Mouse (Mus musculus) brown adipose tissue, adult 24 weeks (tissue): Measurements from ENCODE around the gene Hspb9. TPM values are rescaled to one million over a fixed set of nuclear protein-coding genes. Genes with fewer than 3 reads are reported as not detected.

ENCODE experiments used
- H3K27ac ChIP-seq: fragments of 200-500 bp; replicated peaks from 2 replicates; pipeline ENCODE4 v1.5.1; 2012; ENCODE audit warnings: low read depth, mild to moderate bottlenecking, low read length
- H3K4me1 ChIP-seq: fragments of 200-500 bp; 2 replicates; pipeline ENCODE4 v1.6.1; 2012; ENCODE audit warnings: low read length, mixed read lengths; ENCODE audit not compliant: control insufficient read depth, insufficient read depth, insufficient read length
- H3K4me3 ChIP-seq: fragments of 200-500 bp; 2 replicates; pipeline ENCODE4 v1.5.1; 2012; ENCODE audit warnings: low read depth, mild to moderate bottlenecking, low read length, moderate library complexity; ENCODE audit not compliant: insufficient read depth
- polyA plus RNA-seq: library from polyadenylated mRNA; stranded (reverse); fragments of >200 nt; gene quantifications from 2 replicates; pipeline ENCODE4 v1.2.4, GENCODE M21; 2012; ENCODE audit not compliant: missing spikeins, insufficient read depth, insufficient read length

The Hspb9 gene
- not detected in 2 replicates for polyA plus RNA-seq

- Histone ChIP-seq H3K4me1 (peaks cover 12% of the 10 kb centered on the region), H3K4me3 (peak within 1 kb of the TSS; percentile 54), H3K27ac (peak within 1 kb of the TSS; percentile 59)
Measured at GRCm38 (mm10) chr11:100713735-100714533, at the start of gene Hspb9. Gene Hspb9 (plus strand): TSS chr11:100713850.

- H3K4me3 ChIP-seq, result no peak overlapping the region
- H3K27ac ChIP-seq, result no peak overlapping the region
- no peaks in the 10 kb centered on the region for H3K4me1 ChIP-seq
Measured at GRCm38 (mm10) chr11:100671049-100671448, 42.6 kb upstream of the Hspb9 start.

- Histone ChIP-seq H3K27ac (no peak overlapping the region), H3K4me1 (no peaks in the 10 kb centered on the region), H3K4me3 (no peak overlapping the region)
Measured at GRCm38 (mm10) chr11:100671956-100672355, 41.7 kb upstream of the Hspb9 start.

- H3K27ac ChIP-seq, result no peak overlapping the region
- no peak overlapping the region; the same call in 1 of the 2 replicates for H3K4me3 ChIP-seq
- no peaks in the 10 kb centered on the region for H3K4me1 ChIP-seq
Measured at GRCm38 (mm10) chr11:100673169-100673568, 40.5 kb upstream of the Hspb9 start.

GRCm38 (mm10) chr11:100677810-100678209, 35.8 kb upstream of the Hspb9 start:
- H3K27ac ChIP-seq, result no peak overlapping the region
- H3K4me1 ChIP-seq, result no peaks in the 10 kb centered on the region
- no peak overlapping the region for H3K4me3 ChIP-seq

GRCm38 (mm10) chr11:100681826-100682225, 31.8 kb upstream of the Hspb9 start:
- Histone ChIP-seq H3K4me1 (no peaks in the 10 kb centered on the region), H3K4me3 (no peak overlapping the region), H3K27ac (no peak overlapping the region)

GRCm38 (mm10) chr11:100682526-100682925, 31.1 kb upstream of the Hspb9 start:
- H3K4me1 ChIP-seq, result no peaks in the 10 kb centered on the region
- H3K27ac ChIP-seq, result no peak overlapping the region
- H3K4me3 ChIP-seq, result no peak overlapping the region

GRCm38 (mm10) chr11:100684084-100684483, 29.6 kb upstream of the Hspb9 start:
- no peak overlapping the region for H3K27ac ChIP-seq
- H3K4me1 ChIP-seq, result no peaks in the 10 kb centered on the region
- H3K4me3 ChIP-seq, result no peak overlapping the region

GRCm38 (mm10) chr11:100685371-100685770, 28.3 kb upstream of the Hspb9 start:
- Histone ChIP-seq H3K4me1 (no peaks in the 10 kb centered on the region), H3K27ac (no peak overlapping the region), H3K4me3 (no peak overlapping the region)

- Histone ChIP-seq H3K4me3 (no peak overlapping the region), H3K27ac (no peak overlapping the region), H3K4me1 (no peaks in the 10 kb centered on the region)
Measured at GRCm38 (mm10) chr11:100687265-100687664, 26.4 kb upstream of the Hspb9 start.

- no peak overlapping the region for H3K27ac ChIP-seq
- H3K4me1 ChIP-seq, result no peaks in the 10 kb centered on the region
- H3K4me3 ChIP-seq, result no peak overlapping the region
Measured at GRCm38 (mm10) chr11:100688443-100688842, 25.2 kb upstream of the Hspb9 start.

GRCm38 (mm10) chr11:100690389-100690788, 23.3 kb upstream of the Hspb9 start:
- Histone ChIP-seq H3K4me1 (no peaks in the 10 kb centered on the region), H3K27ac (no peak overlapping the region), H3K4me3 (no peak overlapping the region)

GRCm38 (mm10) chr11:100692164-100692616, 21.5 kb upstream of the Hspb9 start, which contains the start of gene Zfp385c:
Gene Zfp385c (minus strand): TSS chr11:100692455.
- Histone ChIP-seq H3K4me1 (no peaks in the 10 kb centered on the region), H3K27ac (no peak within 1 kb of the TSS), H3K4me3 (no peak within 1 kb of the TSS)

- H3K4me1 ChIP-seq, result no peaks in the 10 kb centered on the region
- no peak overlapping the region for H3K4me3 ChIP-seq
- H3K27ac ChIP-seq, result no peak overlapping the region
Measured at GRCm38 (mm10) chr11:100693154-100693553, 20.5 kb upstream of the Hspb9 start.

- Histone ChIP-seq H3K4me1 (no peaks in the 10 kb centered on the region), H3K4me3 (no peak overlapping the region)
Measured at GRCm38 (mm10) chr11:100694926-100695325, 18.7 kb upstream of the Hspb9 start.

GRCm38 (mm10) chr11:100697921-100698320, 15.7 kb upstream of the Hspb9 start:
- no peak overlapping the region for H3K4me3 ChIP-seq
- H3K27ac ChIP-seq, result no peak overlapping the region

More at GRCm38 (mm10) chr11:100694926-100695325, 18.7 kb upstream of the Hspb9 start:
- no peak overlapping the region for H3K27ac ChIP-seq

More at GRCm38 (mm10) chr11:100697921-100698320, 15.7 kb upstream of the Hspb9 start:
- H3K4me1 ChIP-seq, result no peaks in the 10 kb centered on the region
